Mouse (Mus musculus) MN1 (cell line): ENCODE measurements around the gene Cd52.

Experiments
- DNase-seq: peaks from one replicate; pipeline ENCODE4 v3.0.0-alpha.2; 2016; ENCODE audit warnings: low spot score

Cd52 gene

DNA sequence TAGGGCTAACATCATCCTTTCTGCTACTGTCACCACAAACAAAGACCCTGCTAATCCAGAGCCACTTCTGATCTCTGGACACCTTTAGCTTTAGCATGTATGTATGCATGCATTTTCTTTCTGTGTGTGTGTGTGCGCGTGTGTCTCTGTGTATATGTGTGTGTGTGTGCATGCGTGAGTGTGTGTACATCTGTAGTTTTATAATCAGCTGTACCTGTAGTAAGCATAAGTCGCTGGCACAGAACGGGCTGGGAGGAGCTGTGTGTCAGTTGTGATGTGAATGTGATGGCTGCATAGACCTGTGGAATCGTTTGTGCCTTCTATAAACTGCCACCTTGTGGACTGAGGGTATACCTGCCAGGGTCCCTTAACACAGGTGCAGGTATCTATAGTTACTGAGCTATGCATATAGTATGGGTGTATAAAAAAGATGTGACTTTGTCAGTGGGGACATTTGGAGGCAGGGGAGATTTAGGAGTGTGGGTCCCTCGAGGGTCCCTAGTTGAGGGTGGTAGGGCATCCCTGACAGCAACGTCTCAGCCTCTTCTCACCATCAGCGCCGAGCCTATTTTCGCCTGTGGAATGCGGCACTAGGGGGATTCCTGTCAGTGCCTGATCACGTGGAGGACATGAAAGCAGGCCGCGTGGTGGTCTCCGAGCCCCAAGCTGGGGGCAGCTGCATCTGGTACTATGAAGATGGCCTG is 4.2 kb downstream of the Cd52 start:
- no peak for DNase-seq

DNA sequence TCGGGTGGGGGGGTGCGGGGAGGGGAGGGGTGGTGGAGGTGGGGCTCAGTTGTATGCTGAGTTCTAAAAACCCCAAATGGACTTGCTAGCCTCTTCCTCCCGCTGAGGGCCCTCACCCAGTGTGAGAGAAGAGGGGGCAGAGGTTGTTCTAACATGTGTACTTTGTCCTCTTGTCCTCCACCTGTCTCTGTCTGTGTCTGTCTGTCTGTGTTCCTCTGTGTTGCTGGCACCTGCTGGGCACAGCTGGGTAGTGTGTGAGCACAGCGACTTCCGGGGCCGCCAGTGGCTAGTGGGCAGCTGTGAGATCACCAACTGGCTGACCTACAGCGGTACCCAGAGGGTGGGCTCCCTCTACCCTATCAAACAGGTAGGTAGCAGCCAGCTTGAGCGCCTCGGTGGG is 5.9 kb downstream of the Cd52 start:
- DNase-seq, result no peak

DNA sequence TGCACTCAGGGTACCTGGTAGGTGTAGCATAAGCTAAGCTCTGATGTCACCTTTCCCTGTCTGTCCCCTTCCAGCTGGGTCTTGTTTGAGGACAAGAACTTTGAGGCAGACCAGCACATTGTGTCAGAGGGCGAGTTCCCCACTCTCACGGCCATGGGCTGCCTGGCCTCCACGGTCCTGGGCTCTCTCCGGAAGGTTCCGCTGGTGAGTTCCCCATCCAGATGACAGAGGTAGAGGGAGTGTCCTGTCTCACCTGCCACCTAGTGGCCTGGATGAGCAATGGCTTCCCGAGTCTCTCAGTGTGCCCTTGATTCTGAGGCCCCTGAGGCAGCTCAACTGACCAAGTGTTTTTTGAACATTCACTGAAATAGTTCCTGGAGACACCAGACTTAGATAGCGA is 7.5 kb downstream of the Cd52 start:
- peak; percentile 78 for DNase-seq

DNA sequence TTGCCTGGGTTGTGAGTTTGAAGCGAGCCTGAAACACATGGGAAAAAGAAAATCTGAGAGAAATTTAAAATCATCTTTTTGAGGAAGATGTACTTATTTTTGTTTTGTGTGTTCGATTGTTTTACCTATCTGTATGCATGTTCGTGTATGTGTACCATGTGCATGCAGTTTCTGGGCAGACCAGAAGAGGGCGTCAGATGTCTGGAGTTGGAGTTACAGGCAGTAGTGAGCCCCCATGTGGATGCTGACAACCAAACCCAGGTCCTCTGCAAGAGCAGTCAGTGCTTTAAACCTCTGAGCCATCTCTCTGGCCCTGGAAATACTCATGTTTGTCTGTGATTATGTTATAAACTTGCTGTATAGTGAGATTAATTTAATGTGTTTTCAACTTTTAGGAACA is 9.9 kb downstream of the Cd52 start:
- DNase-seq, result no peak

DNA sequence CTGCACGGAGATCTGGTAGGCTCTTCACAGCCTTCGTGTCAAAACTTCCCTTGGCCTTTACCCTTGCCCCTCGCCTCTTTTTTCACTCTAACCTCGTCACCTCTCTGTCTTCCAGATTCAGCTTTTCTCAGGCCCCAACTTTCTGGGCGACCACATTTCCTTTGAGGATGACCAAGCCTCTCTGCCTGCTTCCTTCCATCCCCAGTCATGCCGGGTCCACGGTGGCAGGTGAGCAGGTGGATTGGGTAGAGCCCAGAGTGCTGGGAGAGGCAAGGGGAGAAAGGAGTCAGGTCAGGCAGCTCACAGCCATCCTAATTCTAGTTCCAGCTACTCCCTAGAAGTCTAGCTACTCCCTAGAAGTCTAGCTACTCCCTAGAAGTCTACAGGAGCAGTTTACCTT is 12.4 kb downstream of the Cd52 start:
- DNase-seq, result no peak

DNA sequence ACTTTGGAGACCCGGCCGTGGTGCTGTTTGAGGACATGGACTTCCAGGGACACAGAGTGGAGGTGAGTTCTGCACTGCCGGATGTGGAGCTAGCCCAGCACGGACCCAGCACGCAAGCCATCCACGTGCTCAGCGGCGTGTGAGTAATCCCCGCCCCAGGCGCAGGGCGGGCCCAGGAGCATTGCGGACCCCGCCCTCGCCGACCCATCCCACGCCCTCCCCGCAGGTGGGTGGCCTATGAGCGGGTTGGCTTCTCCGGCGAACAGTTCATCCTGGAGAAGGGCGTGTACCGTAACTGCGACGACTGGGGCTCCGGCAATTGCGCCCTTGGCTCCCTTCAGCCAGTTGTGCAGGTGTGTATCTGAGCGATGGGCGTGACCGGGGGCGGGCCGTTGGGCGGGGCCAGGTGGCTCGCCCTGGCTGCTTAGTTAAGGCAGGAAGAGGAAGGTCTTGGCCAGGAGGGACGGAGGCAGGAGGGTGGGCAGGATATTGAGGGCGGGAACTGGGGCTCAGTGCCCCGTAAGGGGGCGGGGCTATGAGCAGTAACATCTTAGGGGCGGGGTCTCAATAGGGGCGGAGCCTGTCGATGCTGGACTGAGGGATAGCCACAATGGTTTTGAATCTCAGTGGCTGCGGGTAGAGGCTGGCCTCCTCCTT is 13.0 kb downstream of the Cd52 start:
- DNase-seq, result peak; percentile 75

DNA sequence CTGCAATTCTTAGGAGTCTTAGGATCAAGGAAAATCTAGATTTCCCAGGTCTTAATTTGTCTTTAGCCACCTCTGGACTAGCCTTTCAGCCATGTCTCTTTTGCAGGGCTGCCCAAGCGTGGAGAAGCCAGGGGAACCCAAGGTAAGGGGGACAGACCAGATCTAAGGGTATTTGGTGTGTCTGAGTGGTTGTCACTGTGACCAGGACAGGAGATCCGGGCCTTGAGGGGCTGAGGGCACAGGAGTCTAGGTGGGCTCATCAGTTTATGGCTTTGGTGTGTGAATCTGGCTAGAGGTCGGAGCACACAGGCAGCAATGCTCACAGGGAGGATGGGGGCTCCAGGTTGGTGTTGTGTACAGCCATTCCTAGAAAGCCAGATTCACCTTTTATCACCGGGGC is 14.2 kb downstream of the Cd52 start:
- DNase-seq, result no peak

DNA sequence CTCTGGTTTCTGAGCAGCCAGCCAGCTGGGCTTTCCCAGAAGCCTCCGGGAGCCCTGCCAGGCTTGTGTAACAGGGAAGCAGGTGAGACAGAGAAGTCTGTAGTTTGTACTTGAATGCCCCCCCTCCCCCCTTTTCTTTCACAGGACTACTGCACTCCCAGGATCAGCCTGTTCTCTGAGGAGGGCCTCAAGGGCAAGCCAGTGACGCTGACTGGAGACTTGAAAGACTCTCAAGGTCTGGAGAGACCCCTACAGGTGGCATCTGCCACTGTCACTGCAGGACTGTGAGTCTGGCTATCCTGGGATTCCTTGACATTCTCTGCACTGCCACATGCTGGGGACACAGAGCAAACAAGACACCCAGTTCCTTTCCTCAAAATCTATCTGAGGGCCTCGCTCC is 16.2 kb downstream of the Cd52 start:
- DNase-seq, result peak; percentile 93

DNA sequence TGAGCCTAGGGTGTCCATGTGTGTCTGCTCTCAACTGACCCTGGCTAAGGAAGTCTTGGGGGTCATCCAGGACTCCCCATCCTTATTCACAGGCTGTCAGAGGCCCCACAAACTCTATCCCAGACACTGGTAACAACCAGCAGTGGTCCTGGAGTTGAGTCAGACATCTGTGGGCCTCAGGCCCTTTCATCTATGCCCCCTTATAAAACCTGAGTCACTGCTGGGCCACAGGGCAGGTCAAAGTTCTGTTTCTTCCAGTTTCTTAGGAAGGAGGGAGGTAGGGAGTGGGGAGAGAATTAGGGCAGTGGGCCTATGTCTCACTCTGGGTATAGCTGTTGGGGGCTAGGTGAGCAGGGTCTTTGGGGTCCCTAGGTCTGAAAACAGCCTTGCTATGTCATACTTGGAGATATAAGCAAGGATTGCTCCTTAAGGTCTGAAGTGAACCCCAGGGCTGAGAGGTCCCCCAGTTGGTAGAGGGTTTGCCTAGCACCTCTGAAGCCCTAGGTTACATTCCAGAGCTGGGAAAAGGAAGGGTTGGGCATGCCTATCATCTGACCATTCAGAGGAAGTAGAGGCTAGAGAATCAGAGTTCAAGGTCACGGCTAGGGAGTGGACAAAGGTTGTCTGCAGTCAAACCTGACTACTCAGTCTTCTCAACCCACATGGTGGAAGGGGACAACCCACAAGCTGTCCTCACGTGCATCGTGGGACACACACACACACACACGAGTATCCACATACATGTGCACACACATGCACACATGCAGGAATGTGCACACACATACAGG is 25.9 kb downstream of the Cd52 start:
- no peak for DNase-seq

DNA sequence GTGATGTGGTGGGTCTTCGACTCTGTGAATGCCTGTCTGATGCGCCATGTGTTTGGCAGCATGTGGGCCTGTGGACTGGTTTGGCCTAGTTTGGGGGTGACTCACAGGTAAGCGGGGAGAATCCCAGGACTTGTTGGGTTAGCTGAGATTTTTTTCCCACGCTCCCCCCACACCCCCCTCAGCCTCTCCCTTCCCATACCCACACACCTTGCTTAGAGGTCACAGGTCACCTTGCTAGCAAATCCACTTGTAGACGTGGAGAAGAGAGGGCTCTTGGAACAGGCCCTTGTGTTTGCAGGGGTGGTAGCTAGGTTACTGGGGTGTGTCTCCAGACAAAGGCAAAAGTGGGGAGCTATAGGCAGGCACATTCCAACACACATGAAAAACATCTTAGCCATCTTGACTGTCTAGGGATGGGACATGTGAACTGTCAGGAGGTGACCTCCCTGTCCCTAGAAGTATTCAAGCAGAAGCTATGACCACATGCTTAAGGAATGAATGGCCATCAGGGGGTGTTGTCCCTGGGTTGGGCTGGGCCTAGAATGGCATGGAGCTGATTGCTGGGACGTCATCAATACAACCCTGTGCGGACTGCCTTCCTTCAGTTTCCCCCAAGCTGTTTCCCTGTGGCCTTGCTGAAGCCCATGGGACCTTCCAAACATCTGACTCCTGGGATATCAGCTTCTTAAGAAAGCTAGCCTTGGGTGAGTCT is 26.9 kb downstream of the Cd52 start:
- no peak for DNase-seq

DNA sequence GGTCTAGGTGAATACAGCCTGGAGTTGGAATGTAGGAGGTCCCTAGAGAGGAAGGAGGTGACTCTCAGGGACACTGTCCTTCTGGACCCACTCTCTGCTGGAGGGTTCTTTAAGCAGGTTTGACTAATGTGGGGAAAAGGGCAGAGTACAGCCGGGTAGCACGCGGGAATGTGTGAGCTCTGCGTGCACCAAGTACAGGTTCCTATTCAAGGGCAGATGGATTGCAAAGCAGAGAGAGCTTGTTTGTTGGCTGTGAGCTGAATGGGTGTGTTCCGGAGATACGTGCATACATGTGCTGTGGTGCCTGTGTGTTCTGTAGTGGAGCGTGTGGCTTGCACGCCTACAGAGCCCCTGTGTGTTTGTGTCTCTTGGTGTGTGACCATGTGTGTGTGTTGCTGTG is 27.5 kb downstream of the Cd52 start:
- DNase-seq, result no peak

DNA sequence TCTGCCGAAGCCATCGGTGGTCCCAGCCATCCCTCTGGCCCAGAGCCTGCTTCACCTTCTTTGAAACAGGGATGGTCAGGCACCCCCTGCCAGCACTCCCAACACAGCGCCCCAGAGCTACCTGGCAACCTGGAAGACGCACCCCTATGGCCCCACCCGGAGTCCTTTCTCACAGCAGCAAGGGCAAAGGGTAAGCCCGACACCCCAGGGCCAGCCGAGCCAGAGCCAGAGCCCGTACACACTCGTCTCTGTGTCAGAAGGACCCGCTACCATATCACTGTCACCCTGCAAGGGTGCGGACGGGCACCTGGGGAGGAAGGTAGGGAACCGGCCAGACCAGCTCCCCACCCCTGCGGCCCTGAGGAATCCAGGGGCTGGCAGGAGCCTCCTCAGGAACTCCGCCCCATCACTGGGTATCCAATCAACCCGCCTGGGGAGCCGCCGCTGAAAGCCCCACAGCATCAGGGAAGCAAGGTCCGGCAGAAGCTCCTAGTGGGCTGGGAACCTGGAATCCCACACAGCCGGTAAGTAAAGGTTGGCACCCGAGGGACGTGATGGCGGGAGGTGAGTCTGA is 29.4 kb downstream of the Cd52 start:
- DNase-seq, result no peak

DNA sequence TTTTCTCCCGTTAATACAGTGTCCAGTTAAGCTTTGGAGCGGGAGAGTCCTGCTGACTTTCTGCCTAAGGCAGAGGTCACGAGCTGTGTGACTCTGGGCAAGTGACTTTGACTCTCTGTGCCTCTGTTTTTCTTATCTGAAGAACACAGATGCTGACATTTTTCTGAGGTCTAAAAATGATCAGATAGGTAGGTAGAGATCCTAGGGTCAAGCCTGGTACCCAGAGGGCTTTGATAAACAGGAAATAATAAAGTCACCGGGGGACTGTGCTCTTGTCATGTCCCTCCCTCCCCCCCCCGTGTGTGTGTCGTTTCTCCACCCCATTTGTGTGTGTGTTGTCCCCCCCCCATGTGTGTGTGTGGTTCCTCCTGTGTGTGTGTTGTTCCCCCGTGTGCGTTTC is 32.3 kb downstream of the Cd52 start:
- no peak for DNase-seq

DNA sequence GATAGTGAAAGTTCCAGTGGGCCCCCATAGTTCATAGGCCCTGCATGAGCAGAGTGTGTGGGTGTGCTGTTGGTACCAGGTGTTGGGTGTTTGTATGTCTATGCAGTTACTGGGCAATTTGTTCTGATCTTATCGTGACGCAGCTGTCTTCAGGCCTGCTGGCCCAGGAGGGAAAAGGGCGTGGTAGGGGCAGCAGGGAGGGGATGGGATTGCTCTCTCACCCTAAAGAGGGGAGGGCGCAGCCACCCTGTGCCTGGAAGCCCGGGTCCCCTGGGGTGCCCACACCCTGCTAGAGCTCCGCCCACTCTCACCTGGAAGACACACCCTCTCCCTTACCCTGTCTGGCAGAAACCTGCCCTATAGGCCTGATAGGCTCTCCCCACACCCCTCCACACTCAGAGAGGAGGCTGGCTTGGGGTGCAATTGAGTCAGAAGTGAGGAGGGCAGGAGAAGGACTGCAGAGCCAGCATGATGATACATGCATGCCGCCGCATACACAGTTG is 32.9 kb downstream of the Cd52 start:
- DNase-seq, result peak; percentile 79

DNA sequence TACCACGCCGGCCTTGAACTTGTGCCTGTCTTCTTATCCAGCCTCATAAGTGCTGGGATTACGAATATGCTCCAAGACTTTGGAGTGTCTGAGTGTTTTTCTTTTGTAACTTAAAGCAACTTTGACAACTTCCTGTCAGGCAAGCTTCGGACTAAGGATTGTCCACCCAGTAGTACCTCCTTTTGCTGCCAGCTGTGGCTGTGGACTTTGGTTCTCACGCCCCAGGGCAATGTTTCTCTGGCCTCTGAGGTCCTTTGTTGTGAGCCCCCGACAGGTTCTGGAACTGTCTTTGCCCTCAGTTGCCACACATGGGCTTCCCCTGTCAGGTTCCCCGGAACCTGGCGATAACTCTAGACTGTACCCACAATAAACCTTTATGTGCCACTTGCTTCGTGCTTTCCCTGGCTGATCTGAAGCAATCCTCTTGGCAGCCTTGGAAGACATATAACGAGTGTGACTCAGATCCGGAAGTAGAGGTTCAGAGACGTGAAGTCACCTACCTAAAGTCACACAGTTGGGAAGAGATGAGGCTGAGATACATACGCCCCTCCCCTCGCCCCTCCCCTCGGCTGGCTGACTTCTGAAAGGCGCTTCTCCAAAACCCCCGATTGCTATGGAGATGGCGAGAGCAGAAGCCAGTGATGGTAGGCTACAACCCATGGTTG is 33.6 kb downstream of the Cd52 start:
- peak; percentile 48 for DNase-seq

DNA sequence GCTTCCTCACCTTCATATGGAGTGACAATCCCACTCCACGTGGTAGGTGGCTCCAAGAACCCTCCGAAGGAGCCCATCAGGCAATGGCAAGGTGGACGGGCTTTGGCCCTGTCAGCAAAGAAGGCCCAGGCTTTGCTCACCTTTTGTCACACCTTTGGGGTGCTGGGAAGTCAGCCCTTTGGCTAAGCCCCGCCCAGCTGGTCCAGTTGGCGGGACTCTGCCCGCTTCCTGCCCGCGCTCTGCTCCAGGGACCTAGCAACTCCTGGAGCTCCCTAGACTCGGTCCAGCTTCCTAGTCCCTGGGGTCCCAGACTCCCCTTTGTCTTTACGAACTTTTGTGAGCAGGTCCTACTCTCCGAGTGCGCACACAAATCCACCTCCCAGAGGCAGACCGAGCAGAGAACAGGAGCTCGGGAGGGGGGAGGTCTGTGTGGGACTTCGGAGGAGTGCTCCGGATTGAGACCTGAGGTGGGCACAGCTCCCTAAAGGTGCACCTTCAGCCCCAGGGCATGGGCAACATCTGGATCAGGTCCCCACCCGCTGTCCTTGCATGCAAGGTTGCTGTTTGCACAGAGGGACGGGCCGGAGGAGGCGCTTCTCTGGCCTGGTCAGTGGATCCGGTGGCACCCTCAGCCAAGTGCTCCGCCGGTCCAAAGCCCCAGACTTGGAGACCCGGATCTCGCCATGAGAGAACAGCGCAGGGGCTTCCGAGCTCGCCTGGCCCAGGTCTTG is 34.6 kb downstream of the Cd52 start, which contains the start of gene Crybg2:
TSS of gene Crybg2 (plus strand) at position 681 of the 731 bp plus-strand sequence.
- DNase-seq, result no peak

DNA sequence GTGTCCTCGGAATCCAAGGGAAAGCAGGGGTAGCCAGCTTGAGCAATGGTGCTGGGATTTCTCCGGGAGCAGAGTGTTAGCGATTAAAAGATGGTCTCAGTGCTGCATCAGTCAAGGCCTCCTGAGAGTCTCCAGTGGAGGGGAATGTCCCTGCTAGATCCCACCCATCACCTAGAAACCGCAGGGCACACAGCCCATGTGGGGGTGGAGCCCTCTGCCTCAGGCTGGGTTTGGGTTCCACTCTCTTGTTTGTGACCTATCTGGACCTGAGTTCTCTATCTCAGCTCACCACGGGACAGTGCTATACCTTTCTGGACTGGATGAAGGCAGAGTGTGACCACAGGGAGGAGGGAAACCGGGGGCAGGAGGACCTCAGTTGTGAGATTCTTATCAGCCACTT is 36.0 kb downstream of the Cd52 start:
- no peak for DNase-seq

DNA sequence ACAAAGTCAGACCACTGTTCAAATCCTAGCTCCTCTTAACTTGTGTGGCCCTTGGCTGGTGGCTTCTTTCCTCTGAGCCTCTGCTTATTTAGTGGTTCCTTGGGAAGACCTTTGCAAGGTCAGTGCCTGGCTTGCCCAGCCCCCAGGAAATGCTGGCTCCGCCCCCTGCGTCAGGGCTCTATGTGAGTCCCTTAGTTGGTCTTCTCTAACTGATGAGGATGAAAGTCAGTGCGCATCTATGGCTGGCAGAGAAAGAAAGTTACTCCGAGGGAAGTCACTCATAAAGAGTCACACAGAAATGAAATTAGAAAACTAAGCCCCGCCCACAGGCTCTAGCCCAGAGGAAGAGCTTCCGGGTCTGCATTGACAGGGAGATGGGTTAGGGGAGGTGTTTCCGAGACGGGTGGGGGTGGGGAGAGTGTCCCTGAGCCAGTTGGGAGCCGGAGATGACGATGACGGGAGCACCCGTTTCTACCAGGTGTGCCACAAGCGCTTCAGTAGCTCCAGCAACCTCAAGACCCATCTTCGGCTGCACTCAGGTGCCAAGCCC is 36.6 kb downstream of the Cd52 start:
- DNase-seq, result no peak

DNA sequence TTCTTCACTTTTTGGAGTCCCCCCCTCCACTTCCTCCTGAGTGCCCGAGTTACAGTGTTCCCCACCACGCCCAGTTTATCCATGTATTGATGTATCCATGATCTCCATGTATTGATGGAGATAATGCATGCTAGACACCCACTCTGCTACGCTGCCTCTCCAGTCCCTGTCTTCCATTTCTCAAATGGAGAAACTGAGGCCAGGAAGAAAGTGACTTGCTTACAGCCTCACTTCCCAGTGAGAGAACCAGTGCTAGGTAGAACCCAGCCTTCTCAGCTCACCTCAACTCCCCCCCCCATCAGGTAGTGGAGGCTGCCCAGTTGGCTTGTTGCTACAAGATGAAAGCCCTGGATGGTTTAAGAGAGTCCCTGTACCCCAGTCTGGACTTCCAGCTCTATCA is 41.3 kb downstream of the Cd52 start, which contains the start of gene Zfp683:
TSS of gene Zfp683 (plus strand) at position 301 of the 400 bp plus-strand sequence.
- DNase-seq, result no peak

DNA sequence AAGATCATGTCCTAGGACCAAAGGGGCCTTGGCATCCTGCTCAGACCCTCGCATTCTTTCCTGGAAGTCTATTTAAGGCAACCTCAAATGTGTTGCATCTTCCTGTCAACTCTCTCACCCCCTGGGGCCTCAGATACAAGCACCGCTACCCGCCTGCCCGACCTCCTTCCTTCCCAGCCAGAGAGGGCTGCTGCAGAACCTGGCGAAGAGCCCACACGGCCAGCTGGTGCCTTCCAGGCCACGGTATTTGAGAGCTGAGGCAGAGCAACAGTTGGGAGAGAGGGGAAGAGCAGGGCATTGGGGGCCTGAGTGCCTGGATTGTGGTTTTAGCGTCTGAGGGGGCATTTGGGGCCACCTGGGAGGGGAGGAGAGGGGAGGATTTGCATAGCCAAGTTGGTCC is 42.3 kb downstream of the Cd52 start:
- peak; percentile 32 for DNase-seq
